Mouse (Mus musculus): Measurements from ENCODE around the gene Olfr523. TPM values are rescaled to one million over a fixed set of nuclear protein-coding genes. Genes with fewer than 3 reads are reported as not detected.
A peak's percentile ranks its signal among the peaks of the same experiment; 100 is the strongest.

Gene Olfr523
- polyA plus RNA-seq, 1 experiment from 2014 or later, result not detected

- Histone ChIP-seq H3K27me3 (ENCODE audit: control insufficient read depth, insufficient read depth, low read length) (no peaks in the 10 kb centered on the region), H3K9me3 (ENCODE audit: control insufficient read depth, low read length) (no peaks in the 10 kb centered on the region), H3K4me3 (ENCODE audit: low read depth, low read length) (no peak overlapping the region), H3K4me2 (replicated peaks; ENCODE audit: low read depth) (no peak overlapping the region), H3K36me3 (ENCODE audit: control insufficient read depth, insufficient read depth, low read length) (no peaks in the 10 kb centered on the region; the same call in 1 of the 2 replicates), H3K9ac (ENCODE audit: low read length) (no peak overlapping the region), H3K27ac (replicated peaks) (no peak overlapping the region; the same call in 1 of the 2 replicates), H3K4me1 (replicated peaks; ENCODE audit: control insufficient read depth, insufficient read depth) (no peaks in the 10 kb centered on the region)
- no peak for DNase-seq (ENCODE audit: low spot score)
- peak; percentile 25 for TF ChIP-seq EP300 (optimal IDR thresholded peaks at IDR 0.05)
- TF ChIP-seq CTCF (IDR thresholded peaks at IDR 0.05; ENCODE audit: low read depth), result no peak
- ATAC-seq (ENCODE audit: low FRiP score, low TSS enrichment), result no peak
- 85% methylated on average over 5 of the region's 5 CpGs for WGBS
Observed at GRCm38 (mm10) chr7:140135106-140135770, 37.8 kb upstream of the Olfr523 start.

- TF ChIP-seq EP300 (optimal IDR thresholded peaks at IDR 0.05) (no peak), CTCF (IDR thresholded peaks at IDR 0.05; ENCODE audit: low read depth) (peak; percentile 33)
- ATAC-seq (ENCODE audit: low FRiP score, low TSS enrichment), result peak; percentile 97
- DNase-seq (ENCODE audit: low spot score), result peak; percentile 96
- Histone ChIP-seq H3K4me3 (ENCODE audit: low read depth, low read length) (peak within 1 kb of the TSS; percentile 74), H3K27ac (replicated peaks) (peak within 1 kb of the TSS; percentile 88), H3K4me1 (replicated peaks; ENCODE audit: control insufficient read depth, insufficient read depth) (no peaks in the 10 kb centered on the region), H3K4me2 (replicated peaks; ENCODE audit: low read depth) (peak within 1 kb of the TSS; percentile 88), H3K36me3 (ENCODE audit: control insufficient read depth, insufficient read depth, low read length) (no peaks in the 10 kb centered on the region), H3K9ac (ENCODE audit: low read length) (peak within 1 kb of the TSS; percentile 88), H3K27me3 (ENCODE audit: control insufficient read depth, insufficient read depth, low read length) (no peaks in the 10 kb centered on the region), H3K9me3 (ENCODE audit: control insufficient read depth, low read length) (no peaks in the 10 kb centered on the region)
- WGBS, result 2% methylated on average over 37 of the region's 39 CpGs
Observed at GRCm38 (mm10) chr7:140137135-140138020, 35.6 kb upstream of the Olfr523 start, which contains the start of gene Mtg1. Gene Mtg1 (plus strand): TSS chr7:140137564.

- peak overlapping the region; percentile 88 for H3K9ac ChIP-seq (ENCODE audit: low read length)
- 0% methylated on average over 8 of the region's 8 CpGs for WGBS
Observed at GRCm38 (mm10) chr7:140138021-140138310, 35.1 kb upstream of the Olfr523 start.

GRCm38 (mm10) chr7:140141350-140141749, 31.7 kb upstream of the Olfr523 start:
- H3K36me3 ChIP-seq (ENCODE audit: control insufficient read depth, insufficient read depth, low read length), result no peaks in the 10 kb centered on the region
- 3% methylated on average over 14 of the region's 14 CpGs for WGBS
- H3K27me3 ChIP-seq (ENCODE audit: control insufficient read depth, insufficient read depth, low read length), result no peaks in the 10 kb centered on the region
- no peak overlapping the region for H3K9ac ChIP-seq (ENCODE audit: low read length)
- DNase-seq (ENCODE audit: low spot score) (peak; percentile 76), ATAC-seq (ENCODE audit: low FRiP score, low TSS enrichment) (no peak)
- H3K4me1 ChIP-seq (replicated peaks; ENCODE audit: control insufficient read depth, insufficient read depth), result no peaks in the 10 kb centered on the region
- H3K4me2 ChIP-seq (replicated peaks; ENCODE audit: low read depth), result no peak overlapping the region
- no peak overlapping the region for H3K27ac ChIP-seq (replicated peaks)
- no peak overlapping the region for H3K4me3 ChIP-seq (ENCODE audit: low read depth, low read length)
- no peaks in the 10 kb centered on the region for H3K9me3 ChIP-seq (ENCODE audit: control insufficient read depth, low read length)
- TF ChIP-seq CTCF (IDR thresholded peaks at IDR 0.05; ENCODE audit: low read depth) (peak; percentile 86), EP300 (optimal IDR thresholded peaks at IDR 0.05) (no peak)

More at GRCm38 (mm10) chr7:140138021-140138310, 35.1 kb upstream of the Olfr523 start:
- H3K4me3 ChIP-seq (ENCODE audit: low read depth, low read length), result peak overlapping the region; percentile 74
- no peaks in the 10 kb centered on the region for H3K4me1 ChIP-seq (replicated peaks; ENCODE audit: control insufficient read depth, insufficient read depth)
- H3K27me3 ChIP-seq (ENCODE audit: control insufficient read depth, insufficient read depth, low read length), result no peaks in the 10 kb centered on the region
- H3K4me2 ChIP-seq (replicated peaks; ENCODE audit: low read depth), result peak overlapping the region; percentile 88
- no peaks in the 10 kb centered on the region for H3K9me3 ChIP-seq (ENCODE audit: control insufficient read depth, low read length)
- ATAC-seq (ENCODE audit: low FRiP score, low TSS enrichment) (no peak), DNase-seq (ENCODE audit: low spot score) (no peak)
- TF ChIP-seq EP300 (optimal IDR thresholded peaks at IDR 0.05) (no peak), CTCF (IDR thresholded peaks at IDR 0.05; ENCODE audit: low read depth) (no peak)
- H3K36me3 ChIP-seq (ENCODE audit: control insufficient read depth, insufficient read depth, low read length), result no peaks in the 10 kb centered on the region
- peak overlapping the region; percentile 88 for H3K27ac ChIP-seq (replicated peaks)

- no peaks in the 10 kb centered on the region for H3K27me3 ChIP-seq (ENCODE audit: control insufficient read depth, insufficient read depth, low read length)
- no peak overlapping the region for H3K27ac ChIP-seq (replicated peaks)
- H3K4me3 ChIP-seq (ENCODE audit: low read depth, low read length), result no peak overlapping the region
- no peaks in the 10 kb centered on the region for H3K36me3 ChIP-seq (ENCODE audit: control insufficient read depth, insufficient read depth, low read length)
- 84% methylated on average over 4 of the region's 4 CpGs for WGBS
- DNase-seq (ENCODE audit: low spot score), result no peak
- no peak for TF ChIP-seq CTCF (IDR thresholded peaks at IDR 0.05; ENCODE audit: low read depth)
- TF ChIP-seq EP300 (optimal IDR thresholded peaks at IDR 0.05), result no peak
- no peak overlapping the region for H3K4me2 ChIP-seq (replicated peaks; ENCODE audit: low read depth)
- no peak overlapping the region for H3K9ac ChIP-seq (ENCODE audit: low read length)
- H3K4me1 ChIP-seq (replicated peaks; ENCODE audit: control insufficient read depth, insufficient read depth), result no peaks in the 10 kb centered on the region
- H3K9me3 ChIP-seq (ENCODE audit: control insufficient read depth, low read length), result no peaks in the 10 kb centered on the region
- ATAC-seq (ENCODE audit: low FRiP score, low TSS enrichment), result no peak
Observed at GRCm38 (mm10) chr7:140144550-140144949, 28.5 kb upstream of the Olfr523 start.
